Mouse (Mus musculus): ENCODE results near the gene Krtap4-7. TPM values are rescaled to one million over a fixed set of nuclear protein-coding genes. Genes with fewer than 3 reads are reported as not detected.
"Not testable (repeated sequence)": the region's sequence is repeated elsewhere in the genome, so short reads cannot be mapped to it uniquely, and the experiment has no call there.

Krtap4-7 gene
- polyA plus RNA-seq, 1 experiment from 2014 or later: not detected

DNA sequence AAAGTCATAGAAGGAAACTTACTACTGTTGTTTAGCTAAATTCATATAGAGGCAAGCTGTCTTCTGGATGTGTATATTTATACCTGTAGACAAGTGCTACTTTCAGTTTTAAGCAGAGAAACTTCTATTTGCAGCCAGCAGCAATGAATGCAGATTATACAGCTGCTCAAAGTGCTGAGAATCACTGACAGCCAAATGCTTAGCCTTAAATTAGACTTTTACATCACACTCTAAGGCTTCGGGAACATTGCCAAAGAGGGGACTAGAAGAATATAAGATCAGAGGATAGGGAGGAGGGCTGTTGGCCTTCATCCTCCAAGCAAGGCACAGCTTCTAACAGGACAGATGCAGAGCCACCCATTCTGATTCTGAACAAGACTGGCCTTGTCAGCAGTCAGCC is 6.8 kb downstream of the Krtap4-7 start:
- H3K36me3 ChIP-seq: no peaks in the 10 kb centered on the region
- ATAC-seq (ENCODE audit: low read depth): no peak

DNA sequence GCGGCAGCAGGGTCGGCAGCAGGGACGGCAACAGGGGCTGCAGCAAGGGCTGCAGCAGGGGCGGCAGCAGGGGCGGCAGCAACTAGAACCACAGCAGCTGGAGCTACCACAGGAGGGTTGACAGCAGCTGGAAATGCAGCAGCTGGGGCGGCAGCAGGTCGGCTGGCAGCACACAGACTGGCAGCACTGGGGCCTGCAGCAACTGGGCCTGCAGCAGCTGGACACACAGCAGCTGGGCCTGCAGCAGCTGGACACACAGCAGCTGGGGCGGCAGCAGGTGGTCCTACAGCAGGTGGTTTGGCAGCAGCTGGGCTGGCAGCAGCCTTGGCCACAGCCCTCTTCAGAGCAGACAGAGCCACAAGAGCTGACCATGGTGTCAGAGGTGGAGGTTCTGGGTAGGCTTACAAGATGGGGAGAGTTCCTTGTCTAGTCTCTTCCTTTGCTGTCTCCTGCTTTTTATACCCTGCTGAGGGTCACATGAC is 9.2 kb downstream of the Krtap4-7 start, which contains the start of gene Krtap4-2:
Gene Krtap4-2 (minus strand): TSS at position 432 of the 482 bp plus-strand sequence.
- no peaks in the 10 kb centered on the region for H3K36me3 ChIP-seq
- no peak within 1 kb of the TSS for H3K4me2 ChIP-seq
- ATAC-seq (ENCODE audit: low read depth): no peak
- no peak within 1 kb of the TSS for H3K27ac ChIP-seq (replicated peaks)
- no peak within 1 kb of the TSS for H3K9ac ChIP-seq
- H3K27me3 ChIP-seq: no peaks in the 10 kb centered on the region
- WGBS: 43% methylated on average over 8 of the region's 8 CpGs
- H3K4me1 ChIP-seq (replicated peaks): no peaks in the 10 kb centered on the region
- no peaks in the 10 kb centered on the region for H3K9me3 ChIP-seq
- H3K4me3 ChIP-seq: no peak within 1 kb of the TSS

More for the DNA sequence above, 6.8 kb downstream of the Krtap4-7 start:
- 77% methylated on average over 1 of the region's 1 CpGs for WGBS
- H3K4me1 ChIP-seq (replicated peaks): no peaks in the 10 kb centered on the region
- H3K27ac ChIP-seq (replicated peaks): no peak overlapping the region
- no peak overlapping the region for H3K4me2 ChIP-seq
- no peaks in the 10 kb centered on the region for H3K9me3 ChIP-seq
- H3K4me3 ChIP-seq: no peak overlapping the region
- H3K9ac ChIP-seq: no peak overlapping the region
- no peaks in the 10 kb centered on the region for H3K27me3 ChIP-seq

DNA sequence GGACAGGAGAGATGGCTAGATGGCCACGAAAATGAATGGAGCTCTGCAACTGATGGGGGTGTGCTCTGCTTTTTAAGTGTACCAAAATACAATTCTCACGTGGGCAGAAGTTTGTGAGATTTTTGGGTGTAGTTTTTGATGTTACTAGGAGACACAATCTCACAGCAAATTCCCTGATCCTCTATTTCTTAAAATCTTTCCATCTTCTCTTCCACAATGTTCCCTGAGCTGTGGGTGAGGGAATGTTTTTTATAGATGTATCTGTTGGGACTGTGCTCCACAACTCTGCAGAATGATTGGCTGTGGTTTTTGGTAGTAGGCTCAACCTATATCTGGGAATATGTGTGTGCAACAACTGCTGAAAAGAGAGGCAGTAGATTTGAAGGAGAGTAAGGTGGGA is 10.6 kb downstream of the Krtap4-7 start:
- Histone ChIP-seq H3K36me3 (no peaks in the 10 kb centered on the region), H3K9me3 (no peaks in the 10 kb centered on the region), H3K27me3 (no peaks in the 10 kb centered on the region), H3K4me3 (no peak overlapping the region), H3K9ac (no peak overlapping the region), H3K4me2 (no peak overlapping the region), H3K4me1 (replicated peaks) (no peaks in the 10 kb centered on the region), H3K27ac (replicated peaks) (no peak overlapping the region)
- WGBS: 79% methylated on average over 2 of the region's 2 CpGs
- no peak for ATAC-seq (ENCODE audit: low read depth)

DNA sequence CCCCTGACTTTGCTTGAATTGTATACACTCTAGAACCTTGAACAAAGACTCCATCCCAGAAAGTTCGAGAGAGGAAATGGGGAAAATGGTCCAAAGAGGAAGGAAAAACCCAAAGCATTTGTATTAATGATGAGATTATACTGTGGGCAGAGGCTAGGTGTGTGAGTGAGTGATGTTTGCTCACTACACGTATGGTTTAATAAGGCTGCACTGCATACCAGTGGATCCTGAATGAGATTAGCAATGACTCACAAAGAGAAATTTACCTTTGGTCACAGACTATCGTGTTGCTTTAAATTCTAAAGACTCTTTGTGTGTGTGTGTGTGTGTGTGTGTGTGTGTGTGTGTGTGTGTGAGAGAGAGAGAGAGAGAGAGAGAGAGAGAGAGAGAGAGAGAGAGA is 13.0 kb downstream of the Krtap4-7 start:
- no peak overlapping the region for H3K4me3 ChIP-seq
- H3K9me3 ChIP-seq: no peaks in the 10 kb centered on the region
- H3K4me1 ChIP-seq (replicated peaks): no peaks in the 10 kb centered on the region
- no peak overlapping the region for H3K9ac ChIP-seq
- no peaks in the 10 kb centered on the region for H3K27me3 ChIP-seq
- no peak for ATAC-seq (ENCODE audit: low read depth)
- WGBS: 82% methylated on average over 3 of the region's 3 CpGs
- H3K27ac ChIP-seq (replicated peaks): no peak overlapping the region
- no peak overlapping the region for H3K4me2 ChIP-seq
- H3K36me3 ChIP-seq: no peaks in the 10 kb centered on the region

DNA sequence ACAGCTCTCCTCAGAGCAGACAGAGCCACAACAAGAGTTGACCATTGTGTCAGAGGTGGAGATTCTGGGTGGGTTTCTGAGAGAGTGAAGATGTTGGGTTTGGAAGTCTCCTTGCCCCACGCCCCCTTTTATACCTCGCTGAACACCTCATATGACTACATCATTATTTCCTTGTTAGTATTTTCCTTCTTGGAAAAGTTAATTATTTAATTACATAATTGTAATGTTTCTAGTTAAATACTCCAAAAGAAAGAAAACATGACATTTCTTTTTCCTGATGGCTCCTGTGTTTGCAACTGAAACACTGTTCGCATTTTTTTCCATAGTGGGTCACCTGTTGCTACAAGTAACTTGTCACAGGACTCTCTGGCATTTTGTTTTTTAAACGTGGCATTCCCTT is 15.8 kb downstream of the Krtap4-7 start, which contains the start of gene Krtap4-1:
Gene Krtap4-1 (minus strand): TSS at position 101 of the 400 bp plus-strand sequence.
- no peak for ATAC-seq (ENCODE audit: low read depth)
- H3K4me2 ChIP-seq: no peak within 1 kb of the TSS
- H3K27me3 ChIP-seq: no peaks in the 10 kb centered on the region
- 86% methylated on average over 4 of the region's 4 CpGs for WGBS
- H3K4me1 ChIP-seq (replicated peaks): no peaks in the 10 kb centered on the region
- H3K9me3 ChIP-seq: no peaks in the 10 kb centered on the region
- no peak within 1 kb of the TSS for H3K4me3 ChIP-seq
- H3K36me3 ChIP-seq: no peaks in the 10 kb centered on the region
- no peak within 1 kb of the TSS for H3K9ac ChIP-seq
- no peak within 1 kb of the TSS for H3K27ac ChIP-seq (replicated peaks)

DNA sequence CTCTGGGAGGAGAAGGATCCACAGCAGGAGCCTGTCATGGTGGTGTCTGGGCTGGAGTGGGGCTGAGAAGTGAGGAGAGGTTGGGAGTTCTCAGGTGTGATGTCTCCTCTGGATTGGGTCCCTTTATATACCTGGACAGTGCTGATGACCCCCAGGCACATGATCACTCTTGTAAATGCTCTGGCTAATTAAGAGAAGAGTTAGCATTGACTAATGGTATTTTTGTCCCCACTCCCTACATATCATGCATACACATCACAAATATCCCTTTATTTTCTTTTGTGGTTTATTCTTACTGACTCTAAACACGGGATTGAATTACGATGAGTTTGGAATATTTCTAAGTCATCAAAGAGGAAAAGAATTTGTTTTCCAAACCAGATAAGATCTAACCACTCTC is 23.6 kb downstream of the Krtap4-7 start, which contains the start of gene Gm11562:
Gene Gm11562 (minus strand): TSS at position 101 of the 400 bp plus-strand sequence.
- no peaks in the 10 kb centered on the region for H3K27me3 ChIP-seq
- no peaks in the 10 kb centered on the region for H3K36me3 ChIP-seq
- no peak for ATAC-seq (ENCODE audit: low read depth)
- no peaks in the 10 kb centered on the region for H3K9me3 ChIP-seq
- no peak within 1 kb of the TSS for H3K4me2 ChIP-seq
- H3K4me1 ChIP-seq (replicated peaks): no peaks in the 10 kb centered on the region
- no peak within 1 kb of the TSS for H3K4me3 ChIP-seq
- H3K27ac ChIP-seq (replicated peaks): no peak within 1 kb of the TSS
- no peak within 1 kb of the TSS for H3K9ac ChIP-seq
- 91% methylated on average over 2 of the region's 2 CpGs for WGBS

- Histone ChIP-seq H3K9ac (no peak within 1 kb of the TSS), H3K27ac (replicated peaks) (no peak within 1 kb of the TSS), H3K4me2 (no peak within 1 kb of the TSS), H3K36me3 (no peaks in the 10 kb centered on the region), H3K4me1 (replicated peaks) (no peaks in the 10 kb centered on the region), H3K9me3 (no peaks in the 10 kb centered on the region), H3K27me3 (no peaks in the 10 kb centered on the region), H3K4me3 (no peak within 1 kb of the TSS)
- ATAC-seq (ENCODE audit: low read depth): no peak
- WGBS: 62% methylated on average over 3 of the region's 3 CpGs
Observed at GRCm38 (mm10) chr11:99614796-99615363, 29.0 kb downstream of the Krtap4-7 start, which contains the start of gene Krtap2-4. Krtap2-4 (minus strand) TSS chr11:99614846.

- H3K36me3 ChIP-seq; H3K4me2 ChIP-seq; H3K4me1 ChIP-seq (replicated peaks); H3K4me3 ChIP-seq; ATAC-seq (ENCODE audit: low read depth); H3K27ac ChIP-seq (replicated peaks); H3K9me3 ChIP-seq; H3K9ac ChIP-seq; H3K27me3 ChIP-seq: not testable (repeated sequence)
- WGBS: 50% methylated on average over 1 of the region's 2 CpGs
Observed at GRCm38 (mm10) chr11:99610089-99610488, 33.8 kb downstream of the Krtap4-7 start, which contains the start of gene Gm11937. Gm11937 (minus strand) TSS chr11:99610189.

- 64% methylated on average over 1 of the region's 1 CpGs for whole genome bisulfite sequencing
- H3K27ac ChIP-seq (replicated peaks): no peak overlapping the region
- no peaks in the 10 kb centered on the region for H3K9me3 ChIP-seq
- no peak for ATAC-seq (ENCODE audit: low read depth)
- no peaks in the 10 kb centered on the region for H3K4me1 ChIP-seq (replicated peaks)
- no peaks in the 10 kb centered on the region for H3K36me3 ChIP-seq
- no peak overlapping the region for H3K4me3 ChIP-seq
- no peak overlapping the region for H3K4me2 ChIP-seq
- no peaks in the 10 kb centered on the region for H3K27me3 ChIP-seq
- no peak overlapping the region for H3K9ac ChIP-seq
Observed at GRCm38 (mm10) chr11:99609126-99609525, 34.8 kb downstream of the Krtap4-7 start.

- H3K4me2 ChIP-seq; H3K27me3 ChIP-seq; H3K9ac ChIP-seq; H3K36me3 ChIP-seq; H3K4me3 ChIP-seq; H3K27ac ChIP-seq (replicated peaks); H3K4me1 ChIP-seq (replicated peaks); H3K9me3 ChIP-seq; ATAC-seq (ENCODE audit: low read depth): not testable (repeated sequence)
- 53% methylated on average over 1 of the region's 1 CpGs for WGBS
Observed at GRCm38 (mm10) chr11:99603208-99603607, 40.7 kb downstream of the Krtap4-7 start, which contains the start of gene Gm11938. Gm11938 (minus strand) TSS chr11:99603308.

DNA sequence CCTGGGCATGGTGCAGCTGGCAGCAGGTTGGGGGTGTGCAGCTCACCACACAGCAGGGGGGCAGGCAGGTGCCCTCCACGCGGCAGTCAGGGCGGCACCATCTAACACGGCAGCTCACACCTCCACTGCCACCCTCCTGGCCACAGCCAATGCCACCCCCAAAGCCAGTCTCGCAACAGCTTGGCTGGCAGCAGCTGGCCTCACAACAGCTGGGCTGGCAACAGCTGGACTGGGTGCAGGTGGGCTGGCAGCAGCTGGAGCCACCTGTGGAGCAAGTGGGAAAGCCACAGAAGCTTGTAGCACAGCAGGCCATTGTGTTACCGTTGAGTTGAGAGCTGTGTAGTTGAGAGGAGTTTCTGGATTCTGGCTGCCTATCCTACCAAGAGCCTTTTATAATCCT is 46.1 kb downstream of the Krtap4-7 start, which contains the start of gene Krtap9-3:
Gene Krtap9-3 (minus strand): TSS at position 364 of the 400 bp plus-strand sequence.
- not testable (repeated sequence) for H3K4me2 ChIP-seq; H3K9ac ChIP-seq; H3K9me3 ChIP-seq; ATAC-seq (ENCODE audit: low read depth); H3K4me3 ChIP-seq; H3K36me3 ChIP-seq; H3K4me1 ChIP-seq (replicated peaks); H3K27me3 ChIP-seq; H3K27ac ChIP-seq (replicated peaks)
- 81% methylated on average over 6 of the region's 6 CpGs for WGBS
